Mouse (Mus musculus): ENCODE measurements around the gene Rnf41. TPM values are rescaled to one million over a fixed set of nuclear protein-coding genes. Genes with fewer than 3 reads are reported as not detected.

Gene Rnf41
- polyA plus RNA-seq, 1 experiment from 2014 or later = 105 TPM

DNA sequence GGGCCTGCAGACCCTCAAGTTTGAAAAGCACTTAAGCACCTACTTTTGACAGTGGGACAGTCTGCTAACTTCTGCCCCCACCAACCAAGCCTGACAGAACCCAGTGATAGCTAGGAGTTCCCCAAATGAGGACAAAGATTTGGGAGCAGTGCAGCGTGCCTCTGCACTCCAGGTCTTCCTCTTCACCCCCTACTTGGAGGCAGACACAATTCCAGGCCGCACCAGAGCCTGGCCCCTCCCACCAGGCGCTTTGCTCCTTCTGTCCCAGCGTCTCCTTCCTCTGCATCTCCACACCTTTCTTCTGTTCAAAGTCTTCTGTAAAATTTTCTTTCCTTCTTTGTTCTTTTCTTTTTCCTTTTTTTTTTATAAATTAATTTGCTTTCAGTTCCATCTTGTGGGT lies 78.3 kb downstream of the Rnf41 start:
- WGBS = 44% methylated on average over 4 of the region's 4 CpGs
- H3K4me1 ChIP-seq (ENCODE audit: control insufficient read depth, insufficient read depth, low read length) = peaks cover 24% of the 10 kb centered on the region
- H3K9ac ChIP-seq (ENCODE audit: low read depth, low read length) = no peak overlapping the region
- no peak for ATAC-seq
- no peak overlapping the region for H3K4me3 ChIP-seq (ENCODE audit: low read depth, low read length)
- H3K4me2 ChIP-seq (ENCODE audit: low read length) = no peak overlapping the region
- peaks cover 48% of the 10 kb centered on the region for H3K36me3 ChIP-seq (ENCODE audit: control insufficient read depth, insufficient read depth, low read length)
- 0 out of 2 replicates have a peak overlapping the region, but pooled peaks have one; percentile 33 for H3K27ac ChIP-seq (ENCODE audit: low read length)
- H3K9me3 ChIP-seq (replicated peaks; ENCODE audit: control insufficient read depth, low read length, poor library complexity, severe bottlenecking) = no peaks in the 10 kb centered on the region
- H3K27me3 ChIP-seq (ENCODE audit: control insufficient read depth, insufficient read depth, low read depth, low read length) = no peaks in the 10 kb centered on the region

DNA sequence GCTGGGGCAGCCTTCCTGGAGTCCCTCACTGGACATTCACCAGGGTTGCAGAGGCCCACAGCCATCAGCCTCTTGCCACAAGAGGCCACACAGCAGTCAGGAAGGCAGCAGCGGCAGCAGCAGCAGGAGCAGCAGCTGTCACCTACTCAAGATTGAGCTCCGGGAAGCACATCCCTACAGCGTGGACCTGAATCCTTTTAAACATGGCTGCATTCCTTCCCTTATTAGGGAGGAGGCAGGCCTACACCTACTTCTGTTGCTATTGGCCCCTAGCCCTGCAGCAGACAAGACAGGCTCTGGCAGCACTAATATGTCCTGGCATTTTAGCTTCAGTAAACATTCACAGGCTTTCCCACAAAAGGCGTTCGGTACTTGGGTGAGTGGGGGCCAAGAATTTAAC lies 78.8 kb downstream of the Rnf41 start:
- no peak overlapping the region for H3K4me2 ChIP-seq (ENCODE audit: low read length)
- peaks cover 26% of the 10 kb centered on the region for H3K4me1 ChIP-seq (ENCODE audit: control insufficient read depth, insufficient read depth, low read length)
- 75% methylated on average over 5 of the region's 5 CpGs for WGBS
- no peaks in the 10 kb centered on the region for H3K9me3 ChIP-seq (replicated peaks; ENCODE audit: control insufficient read depth, low read length, poor library complexity, severe bottlenecking)
- peaks cover 48% of the 10 kb centered on the region for H3K36me3 ChIP-seq (ENCODE audit: control insufficient read depth, insufficient read depth, low read length)
- H3K27me3 ChIP-seq (ENCODE audit: control insufficient read depth, insufficient read depth, low read depth, low read length) = no peaks in the 10 kb centered on the region
- H3K27ac ChIP-seq (ENCODE audit: low read length) = 0 out of 2 replicates have a peak overlapping the region, but pooled peaks have one; percentile 33
- H3K4me3 ChIP-seq (ENCODE audit: low read depth, low read length) = no peak overlapping the region
- no peak for ATAC-seq
- H3K9ac ChIP-seq (ENCODE audit: low read depth, low read length) = no peak overlapping the region

DNA sequence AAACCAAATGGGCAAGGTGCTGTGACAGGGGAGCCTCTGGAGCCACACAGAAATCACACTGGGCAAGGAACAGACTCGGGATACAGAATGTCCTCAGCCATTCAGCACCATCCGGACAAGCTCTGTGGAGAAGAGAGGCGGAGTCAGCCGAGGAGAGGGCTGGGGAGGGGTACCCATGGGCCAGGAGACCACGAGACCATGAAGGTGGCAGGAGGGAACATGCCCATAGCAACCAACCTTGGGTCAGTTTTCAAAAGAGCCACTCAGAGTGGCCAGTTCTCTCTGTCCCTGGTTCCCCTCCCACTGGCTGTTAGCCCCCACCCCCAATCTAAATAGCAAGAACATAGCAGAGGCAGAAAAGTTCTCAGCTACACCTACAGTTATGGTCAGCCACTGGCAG lies 79.5 kb downstream of the Rnf41 start:
- Histone ChIP-seq H3K4me1 (ENCODE audit: control insufficient read depth, insufficient read depth, low read length) (peaks cover 26% of the 10 kb centered on the region), H3K4me2 (ENCODE audit: low read length) (peak overlapping the region; percentile 78; the same call in 1 of the 2 replicates), H3K27me3 (ENCODE audit: control insufficient read depth, insufficient read depth, low read depth, low read length) (no peaks in the 10 kb centered on the region), H3K4me3 (ENCODE audit: low read depth, low read length) (no peak overlapping the region), H3K27ac (ENCODE audit: low read length) (peak overlapping the region; percentile 43; the same call in 1 of the 2 replicates), H3K9me3 (replicated peaks; ENCODE audit: control insufficient read depth, low read length, poor library complexity, severe bottlenecking) (no peaks in the 10 kb centered on the region), H3K36me3 (ENCODE audit: control insufficient read depth, insufficient read depth, low read length) (peaks cover 41% of the 10 kb centered on the region), H3K9ac (ENCODE audit: low read depth, low read length) (no peak overlapping the region)
- no peak for ATAC-seq
- WGBS = 36% methylated on average over 5 of the region's 5 CpGs

Small RNA genes within 50 kb of the gene (microRNA-seq; reads per million reads assigned to microRNA genes)
- gene Gm25361 (not detected), gene Gm26308 (not detected), gene Mir6914 (0.69 reads per million), gene Mir6915 (2.9 reads per million, percentile 13 among the genes with 10 or more reads in this experiment), gene Mir8105 (1.0 reads per million)

Other genes starting within 250 kb of the Rnf41 start
- gene Rbms2, start 231.4 kb upstream of the Rnf41 start, polyA plus RNA-seq (2015; fragmentation: Nextera tagmentation; extraction: Ambion mirVana) = 7.0 and 7.8 TPM in 2 replicates
- gene Gls2, start 217.2 kb upstream of the Rnf41 start, polyA plus RNA-seq (2015; fragmentation: Nextera tagmentation; extraction: Ambion mirVana) = 1.1 and 1.7 TPM in 2 replicates
- gene Spryd4, start 199.8 kb upstream of the Rnf41 start, polyA plus RNA-seq (2015; fragmentation: Nextera tagmentation; extraction: Ambion mirVana) = 19.6 and 22.1 TPM in 2 replicates
- gene Mip, start 185.8 kb upstream of the Rnf41 start, polyA plus RNA-seq (2015; fragmentation: Nextera tagmentation; extraction: Ambion mirVana) = 0.11 and 0.24 TPM in 2 replicates
- gene Timeless, start 179.6 kb upstream of the Rnf41 start, polyA plus RNA-seq (2015; fragmentation: Nextera tagmentation; extraction: Ambion mirVana) = 15.6 and 16.1 TPM in 2 replicates
- gene Apon, start 157.6 kb upstream of the Rnf41 start, polyA plus RNA-seq (2015; fragmentation: Nextera tagmentation; extraction: Ambion mirVana) = 0.11 TPM in 1 of 2 replicates, not detected in the other
- gene Apof, start 143.0 kb upstream of the Rnf41 start, polyA plus RNA-seq (2015; fragmentation: Nextera tagmentation; extraction: Ambion mirVana) = not detected in 2 replicates
- 20.4 and 20.9 TPM in 2 replicates for gene Stat2, start 141.1 kb upstream of the Rnf41 start, polyA plus RNA-seq (2015; fragmentation: Nextera tagmentation; extraction: Ambion mirVana)
- 0.14 and 0.15 TPM in 2 replicates for gene Il23a, start 112.9 kb upstream of the Rnf41 start, polyA plus RNA-seq (2015; fragmentation: Nextera tagmentation; extraction: Ambion mirVana)
- gene Pan2, start 108.3 kb upstream of the Rnf41 start, polyA plus RNA-seq (2015; fragmentation: Nextera tagmentation; extraction: Ambion mirVana) = 20.8 and 22.3 TPM in 2 replicates
- gene Cnpy2, start 89.2 kb upstream of the Rnf41 start, polyA plus RNA-seq (2015; fragmentation: Nextera tagmentation; extraction: Ambion mirVana) = 185 and 191 TPM in 2 replicates
- gene Cs, start 73.9 kb upstream of the Rnf41 start, polyA plus RNA-seq (2015; fragmentation: Nextera tagmentation; extraction: Ambion mirVana) = 247 and 265 TPM in 2 replicates
- gene Coq10a, start 42.7 kb upstream of the Rnf41 start, polyA plus RNA-seq (2015; fragmentation: Nextera tagmentation; extraction: Ambion mirVana) = 36.8 and 40.3 TPM in 2 replicates
- gene Ankrd52, start 34.5 kb upstream of the Rnf41 start, polyA plus RNA-seq (2015; fragmentation: Nextera tagmentation; extraction: Ambion mirVana) = 9.9 and 13.6 TPM in 2 replicates
- gene Slc39a5, start 10.4 kb upstream of the Rnf41 start, polyA plus RNA-seq (2015; fragmentation: Nextera tagmentation; extraction: Ambion mirVana) = 0.10 TPM in 1 of 2 replicates, not detected in the other
- 141 and 150 TPM in 2 replicates for gene Nabp2, start 165 bp upstream of the Rnf41 start, polyA plus RNA-seq (2015; fragmentation: Nextera tagmentation; extraction: Ambion mirVana)
- gene Smarcc2, start 47.6 kb downstream of the Rnf41 start, polyA plus RNA-seq (2015; fragmentation: Nextera tagmentation; extraction: Ambion mirVana) = 185 and 195 TPM in 2 replicates
- gene Myl6, start 82.5 kb downstream of the Rnf41 start, polyA plus RNA-seq (2015; fragmentation: Nextera tagmentation; extraction: Ambion mirVana) = 852 and 855 TPM in 2 replicates
- gene Myl6b, start 87.0 kb downstream of the Rnf41 start, polyA plus RNA-seq (2015; fragmentation: Nextera tagmentation; extraction: Ambion mirVana) = 5.3 and 6.4 TPM in 2 replicates
- gene Esyt1, start 114.2 kb downstream of the Rnf41 start, polyA plus RNA-seq (2015; fragmentation: Nextera tagmentation; extraction: Ambion mirVana) = 8.8 and 8.9 TPM in 2 replicates
- gene Zc3h10, start 136.1 kb downstream of the Rnf41 start, polyA plus RNA-seq (2015; fragmentation: Nextera tagmentation; extraction: Ambion mirVana) = 17.8 and 19.7 TPM in 2 replicates
- 1,924 and 2,018 TPM in 2 replicates for gene Rpl41, start 137.6 kb downstream of the Rnf41 start, polyA plus RNA-seq (2015; fragmentation: Nextera tagmentation; extraction: Ambion mirVana)
- 124 and 125 TPM in 2 replicates for gene Pa2g4, start 154.3 kb downstream of the Rnf41 start, polyA plus RNA-seq (2015; fragmentation: Nextera tagmentation; extraction: Ambion mirVana)
- gene Erbb3, start 178.0 kb downstream of the Rnf41 start, polyA plus RNA-seq (2015; fragmentation: Nextera tagmentation; extraction: Ambion mirVana) = 0.41 and 0.47 TPM in 2 replicates
- gene Rps26, start 215.1 kb downstream of the Rnf41 start, polyA plus RNA-seq (2015; fragmentation: Nextera tagmentation; extraction: Ambion mirVana) = 295 and 315 TPM in 2 replicates
- gene Ikzf4, start 234.3 kb downstream of the Rnf41 start, polyA plus RNA-seq (2015; fragmentation: Nextera tagmentation; extraction: Ambion mirVana) = 23.1 and 23.5 TPM in 2 replicates

All from midbrain, embryonic 16.5 days (tissue).